Mouse (Mus musculus): Measurements from ENCODE around the gene Sgms1. TPM values are rescaled to one million over a fixed set of nuclear protein-coding genes. Genes with fewer than 3 reads are reported as not detected.
A peak's percentile ranks its signal among the peaks of the same experiment; 100 is the strongest.
"Not testable (repeated sequence)": the region's sequence is repeated elsewhere in the genome, so short reads cannot be mapped to it uniquely, and the experiment has no call there.

Sgms1 gene
- polyA plus RNA-seq, 1 experiment from 2014 or later = 28.8 TPM

GRCm38 (mm10) chr19:32131707-32132488 is 257.6 kb downstream of the Sgms1 start:
- H3K27ac ChIP-seq (ENCODE audit: low read length); H3K36me3 ChIP-seq (ENCODE audit: control insufficient read depth, insufficient read depth); H3K4me3 ChIP-seq (ENCODE audit: low read depth, low read length); H3K9me3 ChIP-seq (replicated peaks; ENCODE audit: control insufficient read depth, low read length); H3K27me3 ChIP-seq (ENCODE audit: control insufficient read depth, insufficient read depth, low read depth, low read length); H3K9ac ChIP-seq (ENCODE audit: low read depth, low read length); ATAC-seq (ENCODE audit: low read depth); H3K4me2 ChIP-seq (ENCODE audit: low read depth, low read length); H3K4me1 ChIP-seq (ENCODE audit: control insufficient read depth, low read depth, low read length): not testable (repeated sequence)
- 85% methylated on average over 12 of the region's 17 CpGs for WGBS (ENCODE audit: insufficient replicate concordance)

- no peak overlapping the region for H3K9ac ChIP-seq (ENCODE audit: low read depth, low read length)
- WGBS (ENCODE audit: insufficient replicate concordance) = 74% methylated on average over 8 of the region's 8 CpGs
- no peak overlapping the region for H3K27ac ChIP-seq (ENCODE audit: low read length)
- H3K27me3 ChIP-seq (ENCODE audit: control insufficient read depth, insufficient read depth, low read depth, low read length) = no peaks in the 10 kb centered on the region
- H3K4me2 ChIP-seq (ENCODE audit: low read depth, low read length) = no peak overlapping the region
- ATAC-seq (ENCODE audit: low read depth) = no peak
- H3K4me1 ChIP-seq (ENCODE audit: control insufficient read depth, low read depth, low read length) = no peaks in the 10 kb centered on the region
- H3K9me3 ChIP-seq (replicated peaks; ENCODE audit: control insufficient read depth, low read length) = no peaks in the 10 kb centered on the region
- no peak overlapping the region for H3K4me3 ChIP-seq (ENCODE audit: low read depth, low read length)
- H3K36me3 ChIP-seq (ENCODE audit: control insufficient read depth, insufficient read depth) = peaks cover 19% of the 10 kb centered on the region
Measured at GRCm38 (mm10) chr19:32129281-32129680, 260.2 kb downstream of the Sgms1 start.

GRCm38 (mm10) chr19:32127180-32127850 is 262.2 kb downstream of the Sgms1 start:
- Histone ChIP-seq H3K9me3 (replicated peaks; ENCODE audit: control insufficient read depth, low read length) (no peaks in the 10 kb centered on the region), H3K4me2 (ENCODE audit: low read depth, low read length) (no peak overlapping the region), H3K4me3 (ENCODE audit: low read depth, low read length) (no peak overlapping the region), H3K4me1 (ENCODE audit: control insufficient read depth, low read depth, low read length) (no peaks in the 10 kb centered on the region), H3K9ac (ENCODE audit: low read depth, low read length) (no peak overlapping the region), H3K27ac (ENCODE audit: low read length) (no peak overlapping the region), H3K27me3 (ENCODE audit: control insufficient read depth, insufficient read depth, low read depth, low read length) (no peaks in the 10 kb centered on the region), H3K36me3 (ENCODE audit: control insufficient read depth, insufficient read depth) (peaks cover 24% of the 10 kb centered on the region)
- peak; percentile 27; the same call in 1 of the 2 replicates for ATAC-seq (ENCODE audit: low read depth)
- WGBS (ENCODE audit: insufficient replicate concordance) = 70% methylated on average over 10 of the region's 10 CpGs

- no peak overlapping the region for H3K4me3 ChIP-seq (ENCODE audit: low read depth, low read length)
- no peaks in the 10 kb centered on the region for H3K27me3 ChIP-seq (ENCODE audit: control insufficient read depth, insufficient read depth, low read depth, low read length)
- no peaks in the 10 kb centered on the region for H3K4me1 ChIP-seq (ENCODE audit: control insufficient read depth, low read depth, low read length)
- H3K9me3 ChIP-seq (replicated peaks; ENCODE audit: control insufficient read depth, low read length) = no peaks in the 10 kb centered on the region
- H3K9ac ChIP-seq (ENCODE audit: low read depth, low read length) = no peak overlapping the region
- peaks cover 24% of the 10 kb centered on the region for H3K36me3 ChIP-seq (ENCODE audit: control insufficient read depth, insufficient read depth)
- H3K27ac ChIP-seq (ENCODE audit: low read length) = no peak overlapping the region
- WGBS (ENCODE audit: insufficient replicate concordance) = 86% methylated on average over 9 of the region's 9 CpGs
- H3K4me2 ChIP-seq (ENCODE audit: low read depth, low read length) = no peak overlapping the region
- ATAC-seq (ENCODE audit: low read depth) = no peak
Measured at GRCm38 (mm10) chr19:32124155-32124554, 265.4 kb downstream of the Sgms1 start.

GRCm38 (mm10) chr19:32123196-32123595 is 266.3 kb downstream of the Sgms1 start:
- H3K9ac ChIP-seq (ENCODE audit: low read depth, low read length) = no peak overlapping the region
- no peak overlapping the region for H3K4me3 ChIP-seq (ENCODE audit: low read depth, low read length)
- H3K9me3 ChIP-seq (replicated peaks; ENCODE audit: control insufficient read depth, low read length) = no peaks in the 10 kb centered on the region
- no peaks in the 10 kb centered on the region for H3K27me3 ChIP-seq (ENCODE audit: control insufficient read depth, insufficient read depth, low read depth, low read length)
- H3K27ac ChIP-seq (ENCODE audit: low read length) = no peak overlapping the region
- H3K36me3 ChIP-seq (ENCODE audit: control insufficient read depth, insufficient read depth) = peaks cover 19% of the 10 kb centered on the region
- no peak for ATAC-seq (ENCODE audit: low read depth)
- no peak overlapping the region for H3K4me2 ChIP-seq (ENCODE audit: low read depth, low read length)
- no peaks in the 10 kb centered on the region for H3K4me1 ChIP-seq (ENCODE audit: control insufficient read depth, low read depth, low read length)
- WGBS (ENCODE audit: insufficient replicate concordance) = 84% methylated on average over 5 of the region's 5 CpGs

GRCm38 (mm10) chr19:32120798-32121197 is 268.7 kb downstream of the Sgms1 start:
- H3K9me3 ChIP-seq (replicated peaks; ENCODE audit: control insufficient read depth, low read length) = no peaks in the 10 kb centered on the region
- no peak for ATAC-seq (ENCODE audit: low read depth)
- 83% methylated on average over 1 of the region's 1 CpGs for WGBS (ENCODE audit: insufficient replicate concordance)
- no peaks in the 10 kb centered on the region for H3K27me3 ChIP-seq (ENCODE audit: control insufficient read depth, insufficient read depth, low read depth, low read length)
- peaks cover 17% of the 10 kb centered on the region for H3K36me3 ChIP-seq (ENCODE audit: control insufficient read depth, insufficient read depth)
- H3K9ac ChIP-seq (ENCODE audit: low read depth, low read length) = no peak overlapping the region
- H3K4me1 ChIP-seq (ENCODE audit: control insufficient read depth, low read depth, low read length) = no peaks in the 10 kb centered on the region
- no peak overlapping the region for H3K27ac ChIP-seq (ENCODE audit: low read length)
- no peak overlapping the region for H3K4me2 ChIP-seq (ENCODE audit: low read depth, low read length)
- H3K4me3 ChIP-seq (ENCODE audit: low read depth, low read length) = no peak overlapping the region

GRCm38 (mm10) chr19:32119666-32120065 is 269.8 kb downstream of the Sgms1 start:
- no peaks in the 10 kb centered on the region for H3K4me1 ChIP-seq (ENCODE audit: control insufficient read depth, low read depth, low read length)
- no peaks in the 10 kb centered on the region for H3K9me3 ChIP-seq (replicated peaks; ENCODE audit: control insufficient read depth, low read length)
- H3K9ac ChIP-seq (ENCODE audit: low read depth, low read length) = no peak overlapping the region
- H3K36me3 ChIP-seq (ENCODE audit: control insufficient read depth, insufficient read depth) = peaks cover 11% of the 10 kb centered on the region
- H3K4me2 ChIP-seq (ENCODE audit: low read depth, low read length) = no peak overlapping the region
- peak; percentile 35; the same call in 1 of the 2 replicates for ATAC-seq (ENCODE audit: low read depth)
- 81% methylated on average over 2 of the region's 2 CpGs for WGBS (ENCODE audit: insufficient replicate concordance)
- H3K27me3 ChIP-seq (ENCODE audit: control insufficient read depth, insufficient read depth, low read depth, low read length) = no peaks in the 10 kb centered on the region
- H3K27ac ChIP-seq (ENCODE audit: low read length) = no peak overlapping the region
- H3K4me3 ChIP-seq (ENCODE audit: low read depth, low read length) = no peak overlapping the region

- ATAC-seq (ENCODE audit: low read depth) = no peak
- H3K4me3 ChIP-seq (ENCODE audit: low read depth, low read length) = no peak overlapping the region
- no peak overlapping the region for H3K4me2 ChIP-seq (ENCODE audit: low read depth, low read length)
- 71% methylated on average over 3 of the region's 3 CpGs for WGBS (ENCODE audit: insufficient replicate concordance)
- no peak overlapping the region for H3K27ac ChIP-seq (ENCODE audit: low read length)
- H3K27me3 ChIP-seq (ENCODE audit: control insufficient read depth, insufficient read depth, low read depth, low read length) = no peaks in the 10 kb centered on the region
- no peaks in the 10 kb centered on the region for H3K4me1 ChIP-seq (ENCODE audit: control insufficient read depth, low read depth, low read length)
- H3K9ac ChIP-seq (ENCODE audit: low read depth, low read length) = no peak overlapping the region
- H3K9me3 ChIP-seq (replicated peaks; ENCODE audit: control insufficient read depth, low read length) = no peaks in the 10 kb centered on the region
- 0 out of 2 replicates have a peak, but pooled peaks cover 3% of the 10 kb centered on the region for H3K36me3 ChIP-seq (ENCODE audit: control insufficient read depth, insufficient read depth)
Measured at GRCm38 (mm10) chr19:32118496-32118895, 271.0 kb downstream of the Sgms1 start.

GRCm38 (mm10) chr19:32117484-32118018 is 272.0 kb downstream of the Sgms1 start:
- H3K9me3 ChIP-seq (replicated peaks; ENCODE audit: control insufficient read depth, low read length) = no peaks in the 10 kb centered on the region
- no peaks in the 10 kb centered on the region for H3K27me3 ChIP-seq (ENCODE audit: control insufficient read depth, insufficient read depth, low read depth, low read length)
- H3K36me3 ChIP-seq (ENCODE audit: control insufficient read depth, insufficient read depth) = 0 out of 2 replicates have a peak, but pooled peaks cover 3% of the 10 kb centered on the region
- no peak overlapping the region for H3K4me2 ChIP-seq (ENCODE audit: low read depth, low read length)
- H3K4me1 ChIP-seq (ENCODE audit: control insufficient read depth, low read depth, low read length) = no peaks in the 10 kb centered on the region
- no peak overlapping the region for H3K9ac ChIP-seq (ENCODE audit: low read depth, low read length)
- WGBS (ENCODE audit: insufficient replicate concordance) = 70% methylated on average over 6 of the region's 6 CpGs
- H3K27ac ChIP-seq (ENCODE audit: low read length) = no peak overlapping the region
- H3K4me3 ChIP-seq (ENCODE audit: low read depth, low read length) = no peak overlapping the region
- no peak for ATAC-seq (ENCODE audit: low read depth)

Measured in liver, embryonic 16.5 days (tissue).